Mouse (Mus musculus): Measurements from ENCODE around the gene Gm813.

DNA sequence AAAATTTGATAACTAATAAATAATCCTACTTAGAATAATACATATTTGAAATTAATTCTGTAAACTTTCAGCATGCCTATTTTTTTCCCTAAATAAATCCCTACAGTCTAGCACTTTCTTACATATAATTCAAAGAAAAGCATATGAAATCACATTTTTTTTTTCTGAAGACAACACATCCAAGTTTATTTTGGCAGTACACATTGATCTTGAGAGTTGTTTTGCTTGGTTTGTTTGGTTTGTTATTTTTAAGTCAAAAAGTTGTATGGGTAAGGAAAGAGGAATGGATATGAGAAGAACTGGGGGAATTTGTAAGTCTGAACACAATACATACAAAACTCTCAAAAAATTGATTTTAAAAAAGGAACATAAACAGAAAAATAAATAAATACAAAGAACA, 39.0 kb upstream of the Gm813 start:
- TF ChIP-seq POLR2A (IDR thresholded peaks at IDR 0.05; ENCODE audit: insufficient read length, low read depth) = no peak
- no peak for TF ChIP-seq E2F4 (IDR thresholded peaks at IDR 0.05; ENCODE audit: insufficient read depth)
- no peak for TF ChIP-seq POLR2AphosphoS2 (IDR thresholded peaks at IDR 0.05; ENCODE audit: insufficient read length, low read depth)
